Comparison of ENCODE assay signal across 19 mouse cellular contexts in the genomic region with DNA sequence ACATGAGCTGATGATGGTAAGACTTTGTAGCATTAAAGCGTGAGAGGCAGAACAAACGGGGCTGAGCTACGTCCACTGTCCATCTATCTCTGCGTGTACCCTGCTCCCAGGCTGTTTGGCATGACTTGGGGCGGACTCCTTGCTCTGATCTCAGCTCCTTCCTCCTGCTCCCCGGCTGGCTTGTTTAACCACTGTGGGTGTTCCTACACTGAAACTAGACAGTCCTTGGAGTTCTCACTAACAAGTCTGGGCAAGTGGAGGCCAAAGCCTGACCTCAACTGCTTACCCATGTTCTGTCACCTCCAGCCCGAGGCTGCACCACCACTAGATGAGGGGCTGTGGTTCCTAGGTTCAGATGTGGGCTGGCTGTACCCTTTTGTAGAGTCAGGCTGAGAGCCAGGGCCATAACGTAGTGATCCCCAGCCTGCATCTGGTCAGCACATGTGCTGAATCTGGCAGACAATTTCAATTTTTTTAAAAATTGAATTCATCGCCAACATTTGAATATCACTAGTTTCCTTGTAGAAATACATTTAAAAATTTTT. TPM values are rescaled to one million over a fixed set of nuclear protein-coding genes. Genes with fewer than 3 reads are reported as not detected.
DNase-seq lines count a peak whose midpoint lies in the region; ATAC-seq and TF ChIP-seq lines count a peak whose summit lies in the region.
"Had no signal": no experiment of that assay in that cellular context is flagged by ENCODE, and none has a peak within 500 bp of the region (broad histone marks: within the 10 kb centered on the region; RNA-seq: fewer than 3 reads in every experiment).

No protein-coding gene starts in this region.

- H3K27me3 ChIP-seq in C2C12 (ENCODE audit: control insufficient read depth, insufficient read depth, insufficient read length): no peaks in the 10 kb centered on the region
- H3K27me3 ChIP-seq in embryonic facial prominence, embryonic 14.5 days (replicated peaks; ENCODE audit: control insufficient read depth, insufficient read depth, low read length): no peaks in the 10 kb centered on the region
- no peaks in the 10 kb centered on the region for H3K27me3 ChIP-seq in stomach, embryonic 16.5 days (ENCODE audit: control insufficient read depth, insufficient read depth, low read length)
- H3K27me3 ChIP-seq: heart, embryonic 13.5 days; hindbrain, embryonic 13.5 days; limb, embryonic 13.5 days; midbrain, embryonic 13.5 days had no signal

- peaks cover 13% of the 10 kb centered on the region for H3K4me1 ChIP-seq in embryonic facial prominence, embryonic 14.5 days (ENCODE audit: control insufficient read depth, insufficient read depth, low read length)
- peaks cover 13% of the 10 kb centered on the region for H3K4me1 ChIP-seq in stomach, embryonic 16.5 days (ENCODE audit: control insufficient read depth, insufficient read depth, low read length)
- H3K4me1 ChIP-seq: heart, embryonic 13.5 days; hindbrain, embryonic 13.5 days; midbrain, embryonic 13.5 days had no signal

- H3K36me3 ChIP-seq in C2C12 (ENCODE audit: control insufficient read depth, insufficient read depth): no peaks in the 10 kb centered on the region
- H3K36me3 ChIP-seq in embryonic facial prominence, embryonic 14.5 days (ENCODE audit: control insufficient read depth, insufficient read depth, low read length): no peaks in the 10 kb centered on the region
- H3K36me3 ChIP-seq in stomach, embryonic 16.5 days (ENCODE audit: control insufficient read depth, insufficient read depth, low read length): no peaks in the 10 kb centered on the region
- H3K36me3 ChIP-seq: heart, embryonic 13.5 days; hindbrain, embryonic 13.5 days; limb, embryonic 13.5 days; midbrain, embryonic 13.5 days had no signal

- WGBS in embryonic facial prominence, embryonic 14.5 days: 43% methylated on average over 9 of the region's 9 CpGs
- WGBS in stomach, embryonic 16.5 days: 60% methylated on average over 9 of the region's 9 CpGs

- no peak overlapping the region for H3K9ac ChIP-seq in embryonic facial prominence, embryonic 14.5 days (ENCODE audit: low read depth, low read length)
- 0 out of 2 replicates have a peak overlapping the region, but pooled peaks have one; percentile 8 for H3K9ac ChIP-seq in stomach, embryonic 16.5 days (ENCODE audit: low read length)
- H3K9ac ChIP-seq: heart, embryonic 13.5 days; hindbrain, embryonic 13.5 days; limb, embryonic 13.5 days; midbrain, embryonic 13.5 days had no signal

- TF ChIP-seq CTCF in C2C12 (IDR thresholded peaks at IDR 0.05; ENCODE audit: control insufficient read depth, insufficient read depth, insufficient read length): no peak

- DNase-seq in heart, postnatal 25 days (ENCODE audit: low spot score): peak; percentile 10
- no peak for DNase-seq in heart, adult 9 months (ENCODE audit: low spot score in 2 of 2)
- DNase-seq in embryonic facial prominence, embryonic 14.5 days (ENCODE audit: low spot score): peak; percentile 26
- DNase-seq in cerebellum, postnatal 14 days: no peak
- DNase-seq: cerebellum, adult 11 months; kidney, adult 18-20 months; kidney, postnatal 4 days; layer of hippocampus, postnatal 36 days; right cerebral cortex, postnatal 4 days; thymus, postnatal 14 days had no signal

- no peak overlapping the region for H3K4me3 ChIP-seq in C2C12 (ENCODE audit: insufficient read depth, poor library complexity, severe bottlenecking)
- H3K4me3 ChIP-seq in embryonic facial prominence, embryonic 14.5 days (ENCODE audit: low read depth, low read length): no peak overlapping the region
- H3K4me3 ChIP-seq in stomach, embryonic 16.5 days (replicated peaks; ENCODE audit: low read length): no peak overlapping the region
- H3K4me3 ChIP-seq: heart, embryonic 13.5 days; hindbrain, embryonic 13.5 days; limb, embryonic 13.5 days; midbrain, embryonic 13.5 days had no signal

- H3K79me2 ChIP-seq in C2C12 (ENCODE audit: control insufficient read depth, insufficient read depth): no peaks in the 10 kb centered on the region

- no peak overlapping the region for H3K4me2 ChIP-seq in embryonic facial prominence, embryonic 14.5 days (ENCODE audit: low read depth, low read length)
- no peak overlapping the region for H3K4me2 ChIP-seq in stomach, embryonic 16.5 days (ENCODE audit: low read depth, low read length)
- H3K4me2 ChIP-seq: heart, embryonic 13.5 days; hindbrain, embryonic 13.5 days; limb, embryonic 13.5 days; midbrain, embryonic 13.5 days had no signal

- intact Hi-C loops in heart, postnatal 25 days (cut with DNase I): no loop called here

- H3K9me3 ChIP-seq in embryonic facial prominence, embryonic 14.5 days (ENCODE audit: control insufficient read depth, low read length): 0 out of 2 replicates have a peak, but pooled peaks cover 5% of the 10 kb centered on the region
- H3K9me3 ChIP-seq in stomach, embryonic 16.5 days (replicated peaks; ENCODE audit: control insufficient read depth, low read length): no peaks in the 10 kb centered on the region
- H3K9me3 ChIP-seq: heart, embryonic 13.5 days; hindbrain, embryonic 13.5 days; midbrain, embryonic 13.5 days had no signal

- no peak overlapping the region for H3ac ChIP-seq in C2C12 (ENCODE audit: control insufficient read depth, insufficient read length, low read depth)

- ATAC-seq in embryonic facial prominence, embryonic 14.5 days (ENCODE audit: low read depth): no peak
- ATAC-seq in stomach, embryonic 16.5 days (ENCODE audit: insufficient read depth, low FRiP score): peak; percentile 37; the same call in 1 of the 2 replicates
- ATAC-seq in cerebellum, adult (ENCODE audit: insufficient number of reproducible peaks, low FRiP score, low TSS enrichment): no peak
- ATAC-seq: CD4-positive, CD25-positive, alpha-beta regulatory T cell, adult 4 months; midbrain, embryonic 13.5 days had no signal

- H3K27ac ChIP-seq in embryonic facial prominence, embryonic 14.5 days (replicated peaks; ENCODE audit: low read depth, low read length): no peak overlapping the region
- H3K27ac ChIP-seq in stomach, embryonic 16.5 days (ENCODE audit: low read length): peak overlapping the region; percentile 74
- H3K27ac ChIP-seq: heart, embryonic 13.5 days; hindbrain, embryonic 13.5 days; limb, embryonic 13.5 days; macrophage; midbrain, embryonic 13.5 days had no signal

- H3K79me3 ChIP-seq in C2C12 (ENCODE audit: low read depth): no peaks in the 10 kb centered on the region

TF ChIP-seq in C2C12, 6 proteins besides CTCF, POLR2A, EP300 and RAD21:
- TF ChIP-seq MAX (IDR thresholded peaks at IDR 0.05): peak; percentile 35
- no peak for TF ChIP-seq USF1 (IDR thresholded peaks at IDR 0.05; ENCODE audit: low read depth)

RNA-seq across cellular contexts. Expression of a gene that starts 25.8 kb away (rescaled TPM):
- total RNA-seq in heart, postnatal 25 days (2021): 100 to 1,000 TPM; 149 to 151 TPM
- 257 TPM for polyA plus RNA-seq in C2C12 (2012; fragmentation: generic; extraction: Trizol)
- 75.0 and 80.4 TPM in 2 replicates for polyA plus RNA-seq in embryonic facial prominence, embryonic 14.5 days (2014; fragmentation: Nextera tagmentation; extraction: Ambion mirVana)
- polyA plus RNA-seq in stomach, embryonic 16.5 days (2015; fragmentation: Nextera tagmentation; extraction: Ambion mirVana): 45.6 and 46.7 TPM in 2 replicates

RNA-seq across cellular contexts. Expression of a gene that starts 42.2 kb away (rescaled TPM):
- not detected for total RNA-seq in heart, postnatal 25 days (2021)
- polyA plus RNA-seq in C2C12 (2012; fragmentation: generic; extraction: Trizol): not detected
- polyA plus RNA-seq in embryonic facial prominence, embryonic 14.5 days (2014; fragmentation: Nextera tagmentation; extraction: Ambion mirVana): 0.12 TPM in 1 of 2 replicates, not detected in the other
- not detected in 2 replicates for polyA plus RNA-seq in stomach, embryonic 16.5 days (2015; fragmentation: Nextera tagmentation; extraction: Ambion mirVana)
- total RNA-seq: layer of hippocampus, postnatal 36 days had no signal
- polyA plus RNA-seq: CD4-positive, CD25-positive, alpha-beta regulatory T cell, adult 4 months; heart, embryonic 13.5 days; hindbrain, embryonic 13.5 days; limb, embryonic 13.5 days; macrophage; midbrain, embryonic 13.5 days had no signal

RNA-seq across cellular contexts. Expression of a gene that starts 59.3 kb away (rescaled TPM):
- total RNA-seq in heart, postnatal 25 days (2021): not detected
- not detected for polyA plus RNA-seq in C2C12 (2012; fragmentation: generic; extraction: Trizol)
- 0.11 TPM in 1 of 2 replicates, not detected in the other for polyA plus RNA-seq in embryonic facial prominence, embryonic 14.5 days (2014; fragmentation: Nextera tagmentation; extraction: Ambion mirVana)
- polyA plus RNA-seq in stomach, embryonic 16.5 days (2015; fragmentation: Nextera tagmentation; extraction: Ambion mirVana): not detected in 2 replicates
- total RNA-seq: layer of hippocampus, postnatal 36 days had no signal
- polyA plus RNA-seq: CD4-positive, CD25-positive, alpha-beta regulatory T cell, adult 4 months; heart, embryonic 13.5 days; hindbrain, embryonic 13.5 days; limb, embryonic 13.5 days; macrophage; midbrain, embryonic 13.5 days had no signal

Comparison
In these comparisons a context has a peak if more than half of its experiments do, and no peak if none do; other contexts are left out.
1. DNase-seq: peak in heart, postnatal 25 days (single experiment) and embryonic facial prominence, embryonic 14.5 days (single experiment); none in heart, adult 9 months (0 of 2) and cerebellum, postnatal 14 days (0 of 2).